In genomic region chr1:52154890-52155289, GRCm38 (mm10) we compare ENCODE assay signal across 17 mouse cellular contexts. TPM values are rescaled to one million over a fixed set of nuclear protein-coding genes. Genes with fewer than 3 reads are reported as not detected.
A peak's percentile ranks its signal among the peaks of the same experiment; 100 is the strongest.
DNase-seq lines count a peak whose midpoint lies in the region; ATAC-seq and TF ChIP-seq lines count a peak whose summit lies in the region.
"Had no signal": no experiment of that assay in that cellular context is flagged by ENCODE, and none has a peak within 500 bp of the region (broad histone marks: within the 10 kb centered on the region; RNA-seq: fewer than 3 reads in every experiment).

No protein-coding gene starts in this region.

- no peak for TF ChIP-seq CTCF in kidney, postnatal 0 days (IDR thresholded peaks at IDR 0.05; ENCODE audit: low read depth)
- TF ChIP-seq CTCF in stomach, postnatal 0 days (IDR thresholded peaks at IDR 0.05; ENCODE audit: low read depth): no peak

- H3K9me3 ChIP-seq in kidney, postnatal 0 days (replicated peaks; ENCODE audit: low read length): no peaks in the 10 kb centered on the region
- no peaks in the 10 kb centered on the region for H3K9me3 ChIP-seq in embryonic facial prominence, embryonic 10.5 days
- H3K9me3 ChIP-seq in stomach, postnatal 0 days (ENCODE audit: control insufficient read depth, low read length): no peaks in the 10 kb centered on the region
- H3K9me3 ChIP-seq: embryonic facial prominence, embryonic 12.5 days; liver, embryonic 15.5 days; stomach, embryonic 15.5 days had no signal

- H3K27me3 ChIP-seq in kidney, postnatal 0 days (ENCODE audit: insufficient read depth, low read length): no peaks in the 10 kb centered on the region
- no peaks in the 10 kb centered on the region for H3K27me3 ChIP-seq in embryonic facial prominence, embryonic 10.5 days (replicated peaks; ENCODE audit: low read depth, poor library complexity, severe bottlenecking)
- H3K27me3 ChIP-seq in stomach, postnatal 0 days (ENCODE audit: control insufficient read depth, insufficient read depth, low read length): no peaks in the 10 kb centered on the region
- H3K27me3 ChIP-seq: limb, embryonic 12.5 days; liver, embryonic 15.5 days; stomach, embryonic 15.5 days had no signal

- H3K36me3 ChIP-seq in kidney, postnatal 0 days (ENCODE audit: insufficient read depth, low read length): peaks cover 23% of the 10 kb centered on the region; the same call in 1 of the 2 replicates
- peaks cover 15% of the 10 kb centered on the region for H3K36me3 ChIP-seq in embryonic facial prominence, embryonic 10.5 days (replicated peaks)
- peaks cover 4% of the 10 kb centered on the region; the same call in 1 of the 2 replicates for H3K36me3 ChIP-seq in stomach, postnatal 0 days (ENCODE audit: control insufficient read depth, insufficient read depth, low read length)
- H3K36me3 ChIP-seq: embryonic facial prominence, embryonic 12.5 days had no signal

- 52% methylated on average over 8 of the region's 8 CpGs for WGBS in kidney, postnatal 0 days
- 85% methylated on average over 8 of the region's 8 CpGs for WGBS in embryonic facial prominence, embryonic 10.5 days
- 93% methylated on average over 8 of the region's 8 CpGs for WGBS in stomach, postnatal 0 days

- H3K4me2 ChIP-seq in kidney, postnatal 0 days (ENCODE audit: low read length): no peak overlapping the region
- no peak overlapping the region for H3K4me2 ChIP-seq in stomach, postnatal 0 days (replicated peaks; ENCODE audit: low read depth)
- H3K4me2 ChIP-seq: embryonic facial prominence, embryonic 12.5 days; limb, embryonic 12.5 days; liver, embryonic 15.5 days; stomach, embryonic 15.5 days had no signal

- TF ChIP-seq EP300 in stomach, postnatal 0 days (optimal IDR thresholded peaks at IDR 0.05): no peak

- no peak overlapping the region for H3K4me3 ChIP-seq in kidney, postnatal 0 days (replicated peaks; ENCODE audit: low read depth, low read length)
- H3K4me3 ChIP-seq in embryonic facial prominence, embryonic 10.5 days: no peak overlapping the region
- no peak overlapping the region for H3K4me3 ChIP-seq in stomach, postnatal 0 days (ENCODE audit: low read depth, low read length)
- H3K4me3 ChIP-seq: embryonic facial prominence, embryonic 12.5 days; heart, adult 2 months; limb, embryonic 12.5 days; liver, embryonic 15.5 days; stomach, embryonic 15.5 days had no signal

- H3K9ac ChIP-seq in kidney, postnatal 0 days (ENCODE audit: low read depth, low read length): no peak overlapping the region
- no peak overlapping the region for H3K9ac ChIP-seq in stomach, postnatal 0 days (ENCODE audit: low read length)
- H3K9ac ChIP-seq: embryonic facial prominence, embryonic 12.5 days; limb, embryonic 12.5 days; liver, embryonic 15.5 days; stomach, embryonic 15.5 days had no signal

- H3K4me1 ChIP-seq in kidney, postnatal 0 days (replicated peaks; ENCODE audit: insufficient read depth, low read length): 0 out of 2 replicates have a peak, but pooled peaks cover 6% of the 10 kb centered on the region
- peaks cover 17% of the 10 kb centered on the region for H3K4me1 ChIP-seq in embryonic facial prominence, embryonic 10.5 days
- H3K4me1 ChIP-seq in stomach, postnatal 0 days (replicated peaks; ENCODE audit: control insufficient read depth, insufficient read depth): no peaks in the 10 kb centered on the region

- H3K27ac ChIP-seq in kidney, postnatal 0 days: peak overlapping the region; percentile 57
- H3K27ac ChIP-seq in embryonic facial prominence, embryonic 10.5 days (replicated peaks): no peak overlapping the region
- H3K27ac ChIP-seq in stomach, postnatal 0 days (replicated peaks): no peak overlapping the region
- H3K27ac ChIP-seq: embryonic facial prominence, embryonic 12.5 days; heart, adult 2 months; limb, embryonic 12.5 days; liver, embryonic 15.5 days; stomach, embryonic 15.5 days had no signal

- ATAC-seq in kidney, postnatal 0 days (replicated peaks; ENCODE audit: low FRiP score, low read depth): peak; percentile 87
- ATAC-seq in stomach, postnatal 0 days (ENCODE audit: low FRiP score, low TSS enrichment): no peak
- ATAC-seq: activated CD4-positive, CD25-positive, alpha-beta regulatory T cell, adult 4 months; lung, postnatal 0 days had no signal

- DNase-seq in gastrocnemius, postnatal 10 days: peak; percentile 28
- DNase-seq in gastrocnemius, postnatal 25 days: no peak
- DNase-seq in adrenal gland, postnatal 10 days: peak; percentile 66
- DNase-seq in kidney, adult 11 months: peak; percentile 59
- DNase-seq in kidney, postnatal 0 days (ENCODE audit: low spot score): peak; percentile 68
- no peak for DNase-seq in embryonic facial prominence, embryonic 10.5 days (ENCODE audit: low spot score)
- no peak for DNase-seq in frontal cortex, postnatal 10 days (ENCODE audit: low spot score in 2 of 2)
- DNase-seq in stomach, postnatal 0 days (ENCODE audit: low spot score): no peak
- DNase-seq: cerebellum, adult 18-20 months; heart, adult 2 months; thymus, postnatal 36 days had no signal

RNA-seq across cellular contexts. Expression of gene Stat1, which starts 35.6 kb away (rescaled TPM):
- total RNA-seq in gastrocnemius, postnatal 10 days (2021): 10 to 100 TPM; 12.5 to 15.4 TPM
- 10 to 100 TPM; 12.2 to 13.4 TPM for total RNA-seq in gastrocnemius, postnatal 25 days (2021)
- 10 to 100 TPM; 42.6 to 52.4 TPM for total RNA-seq in adrenal gland, postnatal 10 days (2021)
- 32.4 and 36.9 TPM in 2 replicates for polyA plus RNA-seq in kidney, postnatal 0 days (2015; fragmentation: Nextera tagmentation; extraction: Ambion mirVana)
- 10.9 and 11.5 TPM in 2 replicates for polyA plus RNA-seq in embryonic facial prominence, embryonic 10.5 days (2016; fragmentation: Nextera tagmentation; extraction: Ambion mirVana)
- polyA plus RNA-seq in stomach, postnatal 0 days (2015; fragmentation: Nextera tagmentation; extraction: Ambion mirVana): 22.2 and 24.0 TPM in 2 replicates

Comparison
In these comparisons a context has a peak if more than half of its experiments do, and no peak if none do; other contexts are left out.
1. DNase-seq: peak in gastrocnemius, postnatal 10 days (single experiment), adrenal gland, postnatal 10 days (single experiment), kidney, adult 11 months (single experiment) and kidney, postnatal 0 days (single experiment); none in gastrocnemius, postnatal 25 days (single experiment), embryonic facial prominence, embryonic 10.5 days (single experiment), frontal cortex, postnatal 10 days (0 of 2) and stomach, postnatal 0 days (single experiment).